Mouse (Mus musculus) kidney, adult 8-10 months (tissue): ENCODE data around the gene Olfr1260.

Experiments
- DNase-seq, 2 experiments: peaks; one replicate each; pipeline ENCODE4 v3.0.0; 2022

Gene Olfr1260

DNA sequence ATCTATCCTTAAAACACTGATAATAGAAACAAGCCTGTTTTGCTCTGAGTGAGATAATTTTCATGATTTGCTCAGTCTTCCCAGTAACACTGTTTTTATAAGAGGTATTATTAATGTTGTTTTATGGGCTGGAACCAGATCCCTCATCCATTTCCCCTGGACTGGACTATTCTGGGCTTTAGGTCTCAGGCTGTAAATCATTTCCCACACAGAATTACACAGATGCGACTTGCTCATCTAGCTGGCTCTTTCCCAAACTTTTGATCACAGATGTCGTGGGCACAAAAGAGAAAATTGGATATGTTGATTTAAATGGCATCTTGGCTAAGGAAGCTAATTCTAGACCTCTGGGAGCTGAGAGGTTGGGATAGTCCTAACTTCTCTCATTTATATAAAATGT, at the start of gene Olfr1260:
Gene Olfr1260, plus strand, starts transcription at position 157 of the 400 bp plus-strand sequence.
- no peak for DNase-seq

DNA sequence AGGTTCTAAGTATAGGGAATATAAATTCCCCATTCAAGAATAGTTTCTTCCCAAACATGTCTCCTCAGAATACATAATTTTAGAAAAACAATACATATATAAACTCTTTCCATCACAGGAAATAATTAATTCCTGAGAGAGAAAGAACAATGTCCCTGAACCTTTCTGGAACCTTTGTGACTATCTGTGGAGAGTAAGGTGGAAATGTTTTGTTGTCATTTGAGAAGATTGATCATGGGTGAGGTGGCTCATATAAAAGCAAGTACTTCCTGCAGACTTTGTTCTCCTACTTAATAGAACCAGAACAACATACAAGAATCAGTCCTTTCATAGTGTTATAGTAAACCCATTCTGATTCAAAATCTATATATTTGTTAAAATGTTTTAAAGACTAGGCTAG, 47.1 kb upstream of the Olfr1260 start, which contains the start of gene Olfr1258:
Gene Olfr1258, plus strand, starts transcription at position 301 of the 400 bp plus-strand sequence.
- no peak for DNase-seq

DNA sequence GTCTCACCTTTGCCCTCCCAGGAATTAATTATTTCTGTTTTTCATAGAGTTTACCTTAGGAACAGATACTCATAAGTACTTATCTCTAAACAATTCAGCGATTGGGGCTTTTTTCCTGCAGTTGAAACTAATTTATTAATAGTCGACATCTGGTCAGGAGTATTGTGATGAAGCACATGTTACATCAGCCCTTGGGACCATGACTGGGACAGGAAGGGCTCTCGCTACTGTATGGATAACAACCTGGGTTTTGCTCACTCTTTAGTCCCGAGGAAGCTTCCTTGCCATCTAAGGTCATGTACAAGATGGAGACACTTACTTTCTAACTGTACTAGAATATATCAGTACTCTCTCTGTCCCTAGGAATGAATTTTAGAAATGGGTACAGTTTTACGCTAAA, 25.6 kb upstream of the Olfr1260 start, which contains the start of gene Olfr1259:
Gene Olfr1259, minus strand, starts transcription at position 101 of the 400 bp plus-strand sequence.
- no peak for DNase-seq

- no peak for DNase-seq
These were observed 3.6 kb downstream of the Olfr1260 start for GRCm38 (mm10) chr2:89977709-89978108.

DNA sequence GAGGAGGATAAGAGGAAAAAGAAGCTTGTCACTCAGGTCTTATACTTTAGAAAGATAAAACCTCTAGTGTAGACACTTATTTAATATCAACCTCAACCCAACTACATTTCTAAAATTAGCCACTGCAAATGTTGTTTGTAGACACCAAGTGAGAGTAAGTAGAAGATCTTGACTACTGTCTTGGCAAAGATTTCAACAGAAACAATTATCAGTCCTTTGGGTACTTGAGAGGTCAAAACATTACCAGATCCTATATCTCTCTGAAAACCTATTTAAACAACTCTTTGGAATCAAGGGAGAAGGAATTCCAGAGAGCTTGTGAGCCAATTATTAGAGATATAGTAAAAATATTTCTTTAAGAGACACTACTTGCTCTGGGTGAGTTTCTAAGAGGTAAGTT, 16.8 kb downstream of the Olfr1260 start, which contains the start of gene Olfr1261:
Gene Olfr1261, plus strand, starts transcription at position 301 of the 400 bp plus-strand sequence.
- no peak for DNase-seq

- no peak for DNase-seq
These were observed 25.7 kb downstream of the Olfr1260 start, which contains the start of gene Olfr1262 for GRCm38 (mm10) chr2:89999845-90000244. TSS of gene Olfr1262 (plus strand) at chr2:90000145.

- no peak for DNase-seq
These were observed 37.7 kb downstream of the Olfr1260 start, which contains the start of gene Olfr1263 for GRCm38 (mm10) chr2:90011831-90012230. TSS of gene Olfr1263 (plus strand) at chr2:90012131.

GRCm38 (mm10) chr2:90025477-90025876, 51.3 kb downstream of the Olfr1260 start, which contains the start of gene Olfr1264:
TSS of gene Olfr1264 (minus strand) at chr2:90025577.
- DNase-seq: no peak
